Mouse (Mus musculus) layer of hippocampus, adult 18-20 months (tissue): ENCODE measurements around the gene D030056L22Rik. TPM values are rescaled to one million over a fixed set of nuclear protein-coding genes. Genes with fewer than 3 reads are reported as not detected.

ENCODE experiments used
- DNase-seq, 2 experiments: peaks; one replicate each; pipeline ENCODE4 v3.0.0; 2022; ENCODE audit warnings: low spot score in 2 of 2
- total RNA-seq, 2 experiments: library from RNA; stranded (reverse); gene quantifications; 2 replicates each; pipeline ENCODE4 v1.2.3; 2021

D030056L22Rik gene
- total RNA-seq, 2 experiments from 2014 or later, result 23.6 to 24.1 TPM

DNA sequence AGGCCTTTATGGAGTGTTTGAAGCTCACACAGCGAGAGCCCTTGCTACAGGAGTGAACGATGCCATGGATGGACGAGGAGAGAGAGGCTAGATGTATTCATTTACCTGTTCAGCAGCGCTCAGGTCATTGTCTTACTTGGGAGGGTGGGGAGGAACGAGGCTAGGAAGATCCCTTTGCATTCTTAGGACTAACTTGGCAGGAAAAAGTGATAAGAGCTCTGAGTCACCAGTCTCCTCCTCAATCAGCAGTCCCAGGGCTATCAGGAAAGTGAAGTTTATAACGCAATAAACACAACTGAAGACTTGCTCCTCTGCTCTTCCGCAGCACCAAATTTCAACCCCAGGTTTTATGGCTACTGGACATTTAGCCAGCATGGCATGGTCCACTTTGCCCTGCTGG, 17.3 kb downstream of the D030056L22Rik start:
- no peak for DNase-seq

DNA sequence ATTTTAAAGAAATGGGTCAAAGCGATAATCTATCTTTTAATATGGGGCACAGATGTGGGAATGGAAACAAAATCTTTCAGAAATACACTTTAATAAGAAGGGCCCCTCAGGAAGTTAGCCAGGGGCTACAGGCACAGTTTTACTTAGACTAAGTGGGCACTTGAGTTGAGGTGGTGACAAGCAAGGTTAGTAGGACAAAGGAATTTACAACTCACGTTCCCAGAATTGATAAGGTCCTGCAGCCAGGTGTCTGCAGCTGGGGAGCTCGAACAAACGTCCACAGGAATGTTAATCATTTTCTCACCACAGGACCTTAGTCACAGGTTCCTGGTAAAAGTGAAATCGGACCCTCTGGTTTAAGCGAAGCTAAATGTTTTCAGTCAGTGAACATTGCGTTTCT, 18.1 kb downstream of the D030056L22Rik start:
- no peak for DNase-seq

DNA sequence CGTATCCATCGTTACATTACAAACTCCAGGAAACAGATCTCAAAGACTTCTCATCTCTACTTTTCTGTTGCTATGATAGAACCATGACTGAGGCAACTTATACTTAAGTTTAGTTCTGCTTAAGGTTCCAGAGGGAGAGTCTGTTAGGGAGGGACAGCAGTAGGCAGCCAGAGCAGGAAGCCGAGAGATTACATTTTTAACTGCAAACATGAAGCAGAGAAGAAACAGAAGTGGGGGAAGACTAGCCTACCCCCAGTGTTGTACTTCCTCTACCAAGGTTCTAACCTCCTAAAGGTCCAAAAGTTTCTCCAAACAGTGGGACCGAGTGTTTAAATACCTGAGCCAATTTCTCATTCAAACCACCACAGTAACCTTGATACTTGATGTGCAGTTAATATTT, 22.9 kb downstream of the D030056L22Rik start:
- no peak for DNase-seq

DNA sequence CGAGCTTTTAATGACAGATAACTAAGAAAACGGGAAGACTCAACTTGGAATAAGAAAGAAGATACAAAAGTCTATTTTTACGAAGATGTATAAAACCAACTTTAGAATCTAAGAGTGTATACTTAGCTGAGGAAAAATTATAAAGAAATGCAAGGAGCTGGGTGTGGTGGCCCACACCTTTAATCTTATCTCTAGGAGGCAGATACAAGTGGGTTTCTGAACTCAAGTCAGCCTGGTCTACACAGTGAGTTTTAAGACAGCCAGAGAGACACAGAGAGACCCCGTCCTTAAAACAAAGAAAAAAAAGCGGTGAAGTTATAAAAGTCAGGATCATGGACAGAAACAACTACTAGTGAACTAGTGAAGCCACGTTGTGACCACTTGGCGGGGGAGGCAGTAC, 26.2 kb downstream of the D030056L22Rik start:
- DNase-seq, result no peak

DNA sequence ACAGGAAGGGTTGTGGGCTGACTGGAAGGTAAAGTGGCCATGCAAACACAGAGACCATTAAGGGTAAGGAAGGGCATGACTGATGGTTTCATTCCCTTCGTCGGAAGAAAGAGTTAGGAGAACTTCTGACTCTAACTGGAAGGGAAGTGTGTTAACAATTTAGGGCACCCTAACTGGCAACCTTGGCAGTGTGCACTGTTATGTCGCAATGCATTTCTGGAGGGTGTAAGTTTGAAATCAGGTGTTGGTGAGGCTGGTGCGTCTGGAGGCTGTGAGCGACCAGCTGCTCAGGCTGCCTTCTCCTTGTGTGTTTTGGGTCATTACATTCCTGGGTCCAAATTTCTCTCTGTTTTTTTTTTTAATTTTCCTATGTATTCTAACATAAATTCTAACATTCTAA, 31.0 kb downstream of the D030056L22Rik start:
- no peak for DNase-seq

DNA sequence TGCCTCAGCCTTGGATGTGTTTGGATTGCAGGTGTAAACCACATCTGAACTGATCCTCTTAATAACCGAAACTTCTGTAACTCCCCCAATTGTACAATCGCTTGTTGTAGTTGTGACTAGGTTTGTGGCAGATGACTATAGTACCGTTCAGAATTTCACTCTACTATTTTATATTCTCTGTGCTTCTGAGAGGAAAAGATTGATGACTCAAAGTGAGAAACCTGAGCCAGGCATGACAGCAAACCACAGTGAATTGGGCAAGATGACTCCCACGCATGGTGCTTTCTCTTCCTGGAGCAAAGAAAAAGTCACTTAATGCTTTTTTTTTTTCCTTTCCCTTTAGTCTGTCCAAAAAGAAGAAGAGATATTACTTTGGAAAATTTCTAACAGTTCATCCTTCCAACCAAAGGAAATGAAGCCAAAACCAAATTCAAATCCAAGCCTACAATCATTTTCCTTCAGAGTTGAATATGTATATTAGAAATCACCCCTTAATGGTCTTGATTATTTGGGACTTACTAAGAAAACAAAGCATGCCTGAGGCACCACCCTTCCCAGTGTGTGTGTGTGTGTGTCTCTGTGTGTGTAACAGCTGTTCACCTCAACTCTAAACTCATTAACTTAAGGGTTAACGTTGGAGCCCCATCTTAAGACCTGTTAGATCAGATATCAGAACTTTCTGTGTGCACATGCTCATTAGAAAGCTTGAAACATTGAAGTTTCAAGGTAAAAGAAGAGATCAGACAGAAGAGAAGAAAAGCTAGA, 33.8 kb downstream of the D030056L22Rik start:
- peak in 1 of 2 experiments; percentile 2 for DNase-seq

DNA sequence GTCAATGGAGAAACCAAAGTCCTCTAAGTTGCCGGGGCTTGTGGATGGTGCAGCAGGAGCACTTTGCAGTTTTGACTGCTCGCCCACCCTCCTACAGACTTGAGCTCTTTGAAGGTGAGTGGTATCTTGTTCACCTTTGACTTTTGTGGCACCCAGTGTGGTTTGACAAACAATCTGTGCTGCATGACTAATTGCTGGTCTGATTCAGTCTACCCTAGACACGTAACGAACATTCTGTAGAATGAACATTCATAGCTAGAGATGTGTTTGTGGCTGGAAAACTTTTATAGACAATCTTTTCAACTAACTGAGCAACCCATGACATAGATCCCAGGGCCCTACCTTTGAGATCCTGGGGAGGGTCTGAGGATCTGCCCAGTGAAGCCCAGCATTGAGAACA, 34.4 kb downstream of the D030056L22Rik start:
- DNase-seq, result no peak

DNA sequence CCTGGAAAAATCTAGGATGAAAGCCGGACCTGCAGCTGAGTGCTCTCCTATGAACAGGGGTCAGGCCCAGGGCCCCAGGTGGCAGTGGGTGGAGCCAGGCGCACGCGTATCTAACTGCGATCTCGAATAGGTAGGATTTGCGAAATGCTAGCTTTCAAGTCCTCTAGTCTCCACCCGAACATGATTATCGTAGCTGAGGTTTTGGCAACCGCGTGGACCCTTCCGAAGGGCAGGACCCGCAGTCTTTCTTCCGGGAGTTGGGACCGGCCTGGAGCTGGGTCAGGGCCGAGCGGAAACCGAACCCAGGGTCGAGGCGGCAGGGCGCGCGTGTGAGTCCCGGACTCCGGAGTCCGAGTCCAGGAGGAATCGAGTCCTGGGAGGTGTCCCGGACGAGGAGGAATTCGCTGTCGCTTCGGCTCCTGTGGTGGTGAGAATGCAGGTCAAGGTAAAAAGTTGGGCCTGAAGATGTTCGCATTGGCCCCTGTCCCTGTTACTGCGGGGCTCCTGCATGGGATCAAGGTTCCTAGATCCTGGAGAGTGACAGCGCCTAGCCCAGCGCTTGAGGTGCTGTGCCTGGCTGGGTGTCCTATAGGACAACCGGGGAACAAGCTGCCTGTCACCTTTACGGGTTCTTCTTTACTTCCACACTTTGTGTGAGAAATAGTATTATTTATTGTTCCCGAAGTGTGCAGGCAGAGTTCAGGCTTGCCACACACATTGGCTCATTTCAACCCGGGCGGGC, 36.8 kb downstream of the D030056L22Rik start, which contains the start of gene Trpm6:
Gene Trpm6, plus strand, starts transcription at position 386 of the 742 bp plus-strand sequence.
- DNase-seq, result no peak

DNA sequence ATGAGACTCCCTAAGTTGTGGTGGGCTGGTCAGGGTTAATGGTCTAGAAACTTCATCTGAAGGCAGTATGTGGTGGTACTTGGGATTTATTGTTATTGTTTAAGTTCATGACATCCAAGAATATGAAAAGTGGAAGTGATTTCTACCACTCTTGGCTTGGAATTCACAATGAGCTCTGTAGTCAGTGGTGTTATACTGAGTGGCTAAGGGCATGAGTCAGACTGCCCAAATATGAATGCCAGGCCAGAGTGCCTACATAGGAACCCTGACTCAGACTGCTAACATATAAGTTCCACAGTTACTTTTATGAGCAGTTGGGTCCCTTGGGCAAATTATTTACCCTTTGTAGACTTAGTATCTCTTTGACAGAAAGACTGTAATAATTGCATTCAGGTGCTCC, 44.2 kb downstream of the D030056L22Rik start:
- DNase-seq, result no peak

DNA sequence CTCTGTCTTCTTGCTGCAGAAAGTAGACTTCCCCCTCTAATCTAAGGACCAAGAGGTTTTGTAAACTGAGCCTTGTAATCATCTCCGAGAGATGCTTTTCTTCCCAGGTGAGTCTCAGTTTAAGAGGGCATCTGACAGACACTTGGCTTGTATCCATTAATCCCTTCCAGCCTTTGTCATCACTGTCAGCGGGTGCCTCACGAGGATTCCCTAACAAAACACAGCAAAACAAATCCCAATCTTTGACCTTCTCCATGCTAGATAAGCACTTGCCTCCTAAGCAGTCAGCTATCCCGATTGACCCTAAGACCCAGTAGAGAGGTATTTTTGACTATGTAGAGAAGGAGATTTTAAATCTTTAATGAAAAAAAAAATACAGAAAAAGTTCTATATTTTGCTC, 44.7 kb downstream of the D030056L22Rik start:
- DNase-seq, result no peak

DNA sequence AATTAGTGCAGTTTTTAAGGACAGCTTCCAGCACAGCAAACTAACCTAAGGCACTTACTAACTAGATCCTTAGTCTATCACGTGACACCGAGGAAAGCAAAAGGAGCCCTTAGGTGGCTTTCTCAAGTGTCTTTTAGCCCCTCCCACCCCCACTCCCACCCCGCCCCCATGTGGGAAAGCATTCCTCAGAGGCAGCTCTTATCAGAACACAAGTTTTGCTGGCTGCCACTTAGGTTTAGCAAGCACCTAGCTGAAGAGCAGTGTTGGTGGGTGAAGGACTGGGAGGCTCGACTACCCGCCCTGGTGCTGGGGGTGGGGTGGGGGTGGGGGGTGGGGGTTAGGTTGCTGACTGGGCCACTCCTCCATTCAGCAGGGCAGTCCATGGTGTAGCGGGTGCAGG, 45.3 kb downstream of the D030056L22Rik start:
- no peak for DNase-seq

DNA sequence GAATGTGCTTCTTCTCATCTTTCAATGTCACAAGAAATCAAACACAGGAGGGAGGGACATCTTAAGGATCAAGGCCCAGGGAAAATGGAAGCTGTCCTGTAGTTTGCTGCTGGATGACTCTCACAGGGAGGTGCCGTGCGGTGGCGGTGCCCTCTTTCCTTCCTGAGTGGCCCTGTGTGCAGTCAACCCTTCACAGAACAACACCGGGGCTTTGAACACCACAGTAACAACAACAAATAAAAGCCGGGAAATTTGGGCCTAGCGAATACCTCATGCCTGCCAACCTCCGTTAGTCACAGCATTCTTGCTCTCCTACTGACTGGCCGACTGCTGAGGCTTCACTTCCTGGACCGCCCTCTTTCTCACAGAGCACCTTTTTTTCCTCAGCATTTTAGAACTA, 45.9 kb downstream of the D030056L22Rik start:
- no peak for DNase-seq

DNA sequence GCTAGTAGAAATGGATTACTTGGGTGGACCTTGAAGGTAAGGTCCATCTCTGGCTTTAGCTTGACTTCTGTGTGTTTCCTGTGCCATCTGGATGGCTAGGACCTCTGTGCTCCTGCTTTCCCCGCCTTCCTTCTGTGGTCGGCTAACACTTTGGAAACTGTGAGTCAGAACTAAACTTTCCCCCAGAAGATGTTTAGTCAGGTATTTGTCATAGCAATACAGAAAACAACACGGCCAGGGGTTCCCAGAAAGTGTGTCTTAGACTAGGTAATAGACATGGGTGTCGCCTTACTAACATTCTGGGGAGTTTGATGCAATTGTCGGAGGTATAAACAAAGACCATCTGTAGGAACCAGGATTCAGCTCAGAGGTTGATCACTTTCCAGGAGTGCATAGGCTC, 53.4 kb downstream of the D030056L22Rik start:
- no peak for DNase-seq

Other genes starting within 250 kb of the D030056L22Rik start
- 10 to 100 TPM; 25.0 to 27.0 TPM for gene Ostf1, start 81.4 kb upstream of the D030056L22Rik start, total RNA-seq
- 1 to 10 TPM; 8.7 to 9.3 TPM for gene Nmrk1, start 81.2 kb upstream of the D030056L22Rik start, total RNA-seq
- gene Carnmt1, start 42.4 kb upstream of the D030056L22Rik start, total RNA-seq, result 10 to 100 TPM; 11.0 to 11.6 TPM
- under 1 TPM; 0.15 to 0.30 TPM for gene Trpm6, start 36.8 kb downstream of the D030056L22Rik start, total RNA-seq